Mouse (Mus musculus) myocyte (in vitro differentiated cells): ENCODE results near the gene Dtx3.

Experiments used
- POLR2A ChIP-seq: IDR thresholded peaks from one replicate; pipeline ENCODE4 v1.6.1; 2011; ENCODE audit warnings: low read depth, mild to moderate bottlenecking, control low read depth, moderate library complexity; ENCODE audit not compliant: insufficient read length
- USF1 ChIP-seq: IDR thresholded peaks from one replicate; pipeline ENCODE4 v1.6.1; 2011; ENCODE audit warnings: low read depth, mild to moderate bottlenecking, control low read depth, moderate library complexity

GRCm38 (mm10) chr10:127150471-127150872 is 45.1 kb downstream of the Dtx3 start:
- TF ChIP-seq POLR2A (no peak), USF1 (no peak)
